Mouse (Mus musculus): Measurements from ENCODE around the gene Arpc5l. TPM values are rescaled to one million over a fixed set of nuclear protein-coding genes. Genes with fewer than 3 reads are reported as not detected.

Arpc5l gene
- polyA plus RNA-seq (2012): 8.1 and 8.6 TPM in 2 replicates

DNA sequence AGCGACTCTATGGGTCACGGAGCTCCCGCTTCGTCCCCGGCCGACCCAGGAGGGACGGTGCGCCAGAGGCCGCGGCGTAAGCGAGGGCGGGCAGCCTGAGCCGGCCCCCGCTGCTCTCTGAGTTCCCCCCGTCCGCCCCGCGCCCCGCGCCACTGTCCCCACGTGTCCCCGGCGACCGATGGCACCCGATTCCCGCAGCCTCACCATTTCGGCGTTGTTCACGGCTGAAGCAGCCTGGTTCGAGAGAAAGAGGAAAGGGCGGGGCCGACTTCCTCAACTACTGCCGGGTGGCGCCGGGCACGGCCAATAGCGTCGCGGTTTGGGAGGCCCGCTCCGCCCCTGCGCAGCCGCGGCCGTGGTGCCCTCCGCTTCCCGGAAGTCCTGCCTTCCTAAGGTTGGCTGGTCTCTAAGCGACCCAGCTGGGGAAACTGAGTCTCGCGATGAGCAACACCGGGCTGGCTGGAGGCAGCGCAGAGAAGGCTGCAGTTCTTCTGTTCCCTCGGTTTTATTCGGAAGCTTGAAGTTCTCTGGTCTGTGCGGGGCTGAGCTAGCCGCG lies at the start of gene Arpc5l:
Gene Arpc5l (plus strand): TSS at position 469 of the 556 bp plus-strand sequence.
- peaks cover 48% of the 10 kb centered on the region for H3K36me3 ChIP-seq (ENCODE audit: control insufficient read depth)
- no peaks in the 10 kb centered on the region for H3K27me3 ChIP-seq (ENCODE audit: control insufficient read depth)
- no peaks in the 10 kb centered on the region for H3K9me3 ChIP-seq (ENCODE audit: control insufficient read depth, low read length)
- peak within 1 kb of the TSS; percentile 93 for H3K4me3 ChIP-seq (replicated peaks)
- H3K4me1 ChIP-seq (ENCODE audit: control insufficient read depth): peaks cover 76% of the 10 kb centered on the region
- TF ChIP-seq TAL1 (IDR thresholded peaks at IDR 0.05; ENCODE audit: low read length) (no peak), GATA1 (IDR thresholded peaks at IDR 0.05; ENCODE audit: low read length) (no peak)

DNA sequence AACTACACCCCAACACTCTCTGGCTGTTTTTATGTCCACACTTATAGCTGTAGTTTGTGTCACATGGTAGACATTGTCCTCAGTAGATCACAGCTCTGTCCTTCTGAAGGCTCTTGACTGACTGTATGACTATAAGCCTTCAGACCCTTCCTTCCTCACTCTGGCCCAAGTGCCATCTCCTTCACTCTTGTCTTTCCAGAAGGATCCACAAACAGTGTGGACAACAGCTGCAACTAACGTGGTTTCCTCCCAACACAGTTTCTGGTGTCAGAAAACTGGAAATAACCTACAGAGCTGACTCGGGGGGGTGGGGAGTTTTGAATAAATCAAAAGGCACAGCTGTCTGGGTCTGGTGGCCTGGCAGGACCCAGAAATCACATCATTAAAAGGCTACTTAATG lies 49.1 kb upstream of the Arpc5l start:
- Histone ChIP-seq H3K4me1 (ENCODE audit: control insufficient read depth) (peaks cover 13% of the 10 kb centered on the region), H3K27me3 (ENCODE audit: control insufficient read depth) (no peaks in the 10 kb centered on the region), H3K4me3 (replicated peaks) (no peak overlapping the region), H3K9me3 (ENCODE audit: control insufficient read depth, low read length) (no peaks in the 10 kb centered on the region), H3K36me3 (ENCODE audit: control insufficient read depth) (no peaks in the 10 kb centered on the region)
- no peak for TF ChIP-seq GATA1 (IDR thresholded peaks at IDR 0.05; ENCODE audit: low read length)
- TF ChIP-seq TAL1 (IDR thresholded peaks at IDR 0.05; ENCODE audit: low read length): no peak

DNA sequence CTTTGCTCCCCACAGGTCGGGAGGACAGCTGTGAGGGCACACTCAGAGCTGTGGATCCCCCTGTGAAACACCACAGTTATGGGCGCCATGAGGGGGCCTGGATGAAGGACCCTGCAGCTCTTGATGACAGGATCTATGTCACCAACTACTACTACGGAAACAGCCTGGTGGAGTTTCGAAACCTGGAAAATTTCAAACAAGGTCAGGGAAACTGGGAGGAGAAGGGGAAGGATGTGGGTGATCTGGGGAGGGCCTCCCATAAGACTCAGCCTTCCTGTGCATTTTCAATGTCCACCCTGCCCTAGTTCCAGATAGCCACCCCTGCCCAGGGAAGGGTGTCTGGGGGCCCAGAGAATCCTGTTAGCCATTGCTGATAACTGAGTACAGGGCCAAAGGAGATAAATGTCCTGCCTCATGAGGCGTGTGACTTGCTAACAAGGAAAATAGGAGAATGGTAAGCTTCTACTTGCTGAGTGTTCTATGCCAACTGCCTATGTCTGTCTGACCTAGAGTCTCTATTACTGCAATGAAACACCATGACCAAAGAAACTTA lies 47.4 kb upstream of the Arpc5l start:
- Histone ChIP-seq H3K9me3 (ENCODE audit: control insufficient read depth, low read length) (no peaks in the 10 kb centered on the region), H3K27me3 (ENCODE audit: control insufficient read depth) (no peaks in the 10 kb centered on the region), H3K4me3 (replicated peaks) (no peak overlapping the region), H3K4me1 (ENCODE audit: control insufficient read depth) (peaks cover 14% of the 10 kb centered on the region), H3K36me3 (ENCODE audit: control insufficient read depth) (no peaks in the 10 kb centered on the region)
- TF ChIP-seq GATA1 (IDR thresholded peaks at IDR 0.05; ENCODE audit: low read length): no peak
- TF ChIP-seq TAL1 (IDR thresholded peaks at IDR 0.05; ENCODE audit: low read length): no peak

DNA sequence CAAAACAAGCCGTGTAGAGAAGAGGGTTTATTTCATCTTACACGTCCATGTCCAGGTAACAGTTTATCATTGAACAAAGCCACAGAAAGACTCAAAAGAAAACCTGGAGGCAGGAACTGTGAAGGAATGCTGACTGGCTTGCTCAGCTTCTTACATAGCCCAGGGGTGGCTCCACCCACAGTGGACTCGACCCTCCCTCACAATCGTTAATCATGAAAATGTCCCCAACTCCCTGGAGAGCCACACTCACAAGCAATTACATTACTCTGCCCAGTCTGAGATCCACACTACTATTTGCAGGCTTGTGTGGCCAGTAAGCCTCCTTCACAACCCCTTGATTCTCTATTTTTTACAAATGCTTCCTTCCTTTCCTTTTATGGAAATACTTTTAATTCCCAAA lies 41.0 kb upstream of the Arpc5l start:
- TF ChIP-seq GATA1 (IDR thresholded peaks at IDR 0.05; ENCODE audit: low read length) (no peak), TAL1 (IDR thresholded peaks at IDR 0.05; ENCODE audit: low read length) (no peak)
- Histone ChIP-seq H3K36me3 (ENCODE audit: control insufficient read depth) (no peaks in the 10 kb centered on the region), H3K4me3 (replicated peaks) (no peak overlapping the region), H3K27me3 (ENCODE audit: control insufficient read depth) (no peaks in the 10 kb centered on the region), H3K9me3 (ENCODE audit: control insufficient read depth, low read length) (no peaks in the 10 kb centered on the region), H3K4me1 (ENCODE audit: control insufficient read depth) (peaks cover 8% of the 10 kb centered on the region)

DNA sequence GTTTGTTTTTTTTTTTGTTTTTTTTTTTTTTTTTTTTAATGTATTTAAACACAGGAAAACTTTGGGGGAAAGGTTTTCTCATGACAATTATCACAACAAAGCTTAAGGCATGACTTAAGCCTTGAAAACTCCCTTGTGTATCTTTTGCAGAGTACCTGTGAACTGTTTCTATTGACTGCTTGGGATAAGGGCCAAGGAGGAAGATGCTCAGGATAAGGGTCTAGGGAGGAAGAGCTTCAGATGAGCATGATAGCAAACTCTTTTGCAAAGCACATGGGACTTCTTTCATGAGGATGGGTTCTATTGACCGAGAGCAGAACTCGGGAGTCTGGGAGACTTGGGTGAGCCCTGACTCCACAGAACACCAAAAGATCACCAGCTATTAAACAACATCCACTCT lies 35.5 kb upstream of the Arpc5l start:
- no peak for TF ChIP-seq TAL1 (IDR thresholded peaks at IDR 0.05; ENCODE audit: low read length)
- TF ChIP-seq GATA1 (IDR thresholded peaks at IDR 0.05; ENCODE audit: low read length): no peak
- H3K36me3 ChIP-seq (ENCODE audit: control insufficient read depth): no peaks in the 10 kb centered on the region
- no peaks in the 10 kb centered on the region for H3K27me3 ChIP-seq (ENCODE audit: control insufficient read depth)
- no peak overlapping the region for H3K4me3 ChIP-seq (replicated peaks)
- H3K9me3 ChIP-seq (ENCODE audit: control insufficient read depth, low read length): no peaks in the 10 kb centered on the region
- peaks cover 46% of the 10 kb centered on the region for H3K4me1 ChIP-seq (ENCODE audit: control insufficient read depth)

GRCm38 (mm10) chr2:38970057-38970456 lies 35.1 kb upstream of the Arpc5l start:
- no peaks in the 10 kb centered on the region for H3K36me3 ChIP-seq (ENCODE audit: control insufficient read depth)
- H3K4me3 ChIP-seq (replicated peaks): no peak overlapping the region
- peak; percentile 63 for TF ChIP-seq TAL1 (IDR thresholded peaks at IDR 0.05; ENCODE audit: low read length)
- peak; percentile 53; the same call in 1 of the 2 replicates for TF ChIP-seq GATA1 (IDR thresholded peaks at IDR 0.05; ENCODE audit: low read length)
- no peaks in the 10 kb centered on the region for H3K27me3 ChIP-seq (ENCODE audit: control insufficient read depth)
- no peaks in the 10 kb centered on the region for H3K9me3 ChIP-seq (ENCODE audit: control insufficient read depth, low read length)
- H3K4me1 ChIP-seq (ENCODE audit: control insufficient read depth): peaks cover 46% of the 10 kb centered on the region

DNA sequence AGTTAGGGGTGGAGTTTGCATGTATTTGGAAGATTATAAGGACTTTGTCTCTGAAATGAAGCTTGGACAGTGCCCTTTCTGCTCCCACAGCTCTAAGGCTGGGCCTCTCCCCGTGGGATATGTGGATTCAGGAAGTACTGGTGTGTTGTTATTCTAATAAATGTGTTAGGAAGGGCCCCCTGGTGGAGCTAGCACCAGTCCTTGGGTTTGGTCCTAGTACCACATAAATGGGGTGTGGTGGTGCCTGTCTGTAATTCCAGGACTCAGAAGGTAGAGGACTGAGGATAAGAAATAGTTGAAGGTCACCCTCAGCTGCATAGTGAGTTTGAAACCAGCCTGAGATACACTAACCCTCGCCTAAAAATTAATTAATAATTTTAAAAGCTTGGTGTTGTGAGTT lies 31.9 kb upstream of the Arpc5l start:
- Histone ChIP-seq H3K27me3 (ENCODE audit: control insufficient read depth) (peaks cover 16% of the 10 kb centered on the region), H3K4me1 (ENCODE audit: control insufficient read depth) (peaks cover 56% of the 10 kb centered on the region), H3K36me3 (ENCODE audit: control insufficient read depth) (no peaks in the 10 kb centered on the region), H3K9me3 (ENCODE audit: control insufficient read depth, low read length) (no peaks in the 10 kb centered on the region), H3K4me3 (replicated peaks) (no peak overlapping the region)
- TF ChIP-seq TAL1 (IDR thresholded peaks at IDR 0.05; ENCODE audit: low read length) (no peak), GATA1 (IDR thresholded peaks at IDR 0.05; ENCODE audit: low read length) (no peak)

DNA sequence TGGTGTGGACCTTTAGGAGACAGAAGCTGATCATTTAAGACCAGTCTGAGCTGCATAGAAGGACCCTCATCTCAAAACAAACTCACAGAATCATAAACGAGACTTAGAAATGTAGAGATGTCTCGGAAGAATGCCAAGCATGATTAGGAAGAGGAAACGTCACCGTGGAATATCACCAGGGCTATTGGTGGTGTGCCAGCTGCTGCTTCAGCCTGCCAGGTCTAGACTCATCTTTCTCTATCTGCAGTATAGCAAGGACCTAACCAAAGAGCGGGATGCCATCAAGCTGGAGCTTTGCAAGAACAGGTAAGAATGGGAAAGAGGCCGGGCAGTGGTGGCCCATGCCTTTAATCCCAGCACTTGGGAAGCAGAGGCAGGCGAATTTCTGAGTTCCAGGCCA lies 31.4 kb upstream of the Arpc5l start:
- TF ChIP-seq TAL1 (IDR thresholded peaks at IDR 0.05; ENCODE audit: low read length) (no peak), GATA1 (IDR thresholded peaks at IDR 0.05; ENCODE audit: low read length) (no peak)
- Histone ChIP-seq H3K27me3 (ENCODE audit: control insufficient read depth) (peaks cover 16% of the 10 kb centered on the region), H3K4me3 (replicated peaks) (no peak overlapping the region)

GRCm38 (mm10) chr2:38974171-38974570 lies 31.0 kb upstream of the Arpc5l start:
- no peaks in the 10 kb centered on the region for H3K36me3 ChIP-seq (ENCODE audit: control insufficient read depth)
- no peaks in the 10 kb centered on the region for H3K9me3 ChIP-seq (ENCODE audit: control insufficient read depth, low read length)
- no peak for TF ChIP-seq GATA1 (IDR thresholded peaks at IDR 0.05; ENCODE audit: low read length)
- TF ChIP-seq TAL1 (IDR thresholded peaks at IDR 0.05; ENCODE audit: low read length): no peak
- H3K4me3 ChIP-seq (replicated peaks): no peak overlapping the region
- H3K27me3 ChIP-seq (ENCODE audit: control insufficient read depth): peaks cover 16% of the 10 kb centered on the region
- peaks cover 52% of the 10 kb centered on the region for H3K4me1 ChIP-seq (ENCODE audit: control insufficient read depth)

More for the DNA sequence above, 31.4 kb upstream of the Arpc5l start:
- Histone ChIP-seq H3K9me3 (ENCODE audit: control insufficient read depth, low read length) (no peaks in the 10 kb centered on the region), H3K4me1 (ENCODE audit: control insufficient read depth) (peaks cover 56% of the 10 kb centered on the region), H3K36me3 (ENCODE audit: control insufficient read depth) (no peaks in the 10 kb centered on the region)
